ENCODE assay signal across 8 mouse cellular contexts in the genomic region with DNA sequence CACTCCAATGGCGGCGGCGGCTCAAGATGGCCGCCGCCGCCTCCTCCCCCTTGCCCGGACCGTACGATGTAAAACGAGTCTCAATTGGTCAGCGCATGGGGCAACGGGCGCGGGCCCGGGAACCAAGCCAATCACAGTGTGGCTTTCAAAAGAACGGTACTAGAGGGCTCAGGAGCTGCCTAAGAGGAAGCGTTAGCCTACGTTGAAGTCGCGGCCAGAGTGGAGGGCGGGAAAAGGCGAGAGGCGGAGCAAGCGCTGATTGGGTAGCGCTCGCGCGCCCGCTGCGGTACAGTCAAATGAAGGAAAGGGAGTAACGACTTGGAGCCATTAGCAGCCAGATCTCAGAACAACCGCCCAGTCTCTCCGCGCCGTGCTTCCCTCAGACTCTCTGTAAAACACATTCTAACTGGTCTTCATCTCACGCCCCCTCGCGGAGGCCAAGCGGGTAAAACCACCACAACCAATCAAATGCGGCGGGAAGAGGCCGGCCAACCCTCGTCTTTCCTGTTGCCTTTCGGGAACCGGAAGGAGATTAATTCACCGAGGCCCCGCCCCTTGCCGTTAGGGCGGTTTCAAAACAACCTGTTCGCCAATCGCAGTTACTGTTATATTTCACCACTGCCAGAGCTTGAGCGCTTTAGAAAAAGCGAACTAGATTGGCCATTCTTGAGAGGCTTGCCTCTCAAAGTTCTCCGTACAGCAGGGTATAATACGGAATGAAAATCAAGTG. TPM values are rescaled to one million over a fixed set of nuclear protein-coding genes. Genes with fewer than 3 reads are reported as not detected.
A peak's percentile ranks its signal among the peaks of the same experiment; 100 is the strongest.
DNase-seq lines count a peak whose midpoint lies in the region; ATAC-seq and TF ChIP-seq lines count a peak whose summit lies in the region.

TSS of gene Hnrnpul1 (minus strand) at position 20 of the 730 bp plus-strand sequence.

- H3K4me1 ChIP-seq in embryonic facial prominence, embryonic 14.5 days (ENCODE audit: control insufficient read depth, insufficient read depth, low read length) = peaks cover 13% of the 10 kb centered on the region
- peaks cover 7% of the 10 kb centered on the region for H3K4me1 ChIP-seq in heart, adult 2 months (ENCODE audit: control insufficient read depth, insufficient read depth, low read length)
- H3K4me1 ChIP-seq in limb, embryonic 13.5 days = peaks cover 22% of the 10 kb centered on the region
- peaks cover 20% of the 10 kb centered on the region for H3K4me1 ChIP-seq in midbrain, embryonic 16.5 days (ENCODE audit: control insufficient read depth, insufficient read depth, low read length)

- peak within 1 kb of the TSS; percentile 89 for H3K4me3 ChIP-seq in embryonic facial prominence, embryonic 14.5 days (ENCODE audit: low read depth, low read length)
- peak within 1 kb of the TSS; percentile 71 for H3K4me3 ChIP-seq in heart, adult 2 months
- H3K4me3 ChIP-seq in limb, embryonic 13.5 days = peak within 1 kb of the TSS; percentile 99
- peak within 1 kb of the TSS; percentile 85 for H3K4me3 ChIP-seq in midbrain, embryonic 16.5 days (ENCODE audit: low read depth, low read length)

- peaks cover 5% of the 10 kb centered on the region for H3K79me2 ChIP-seq in heart, adult 2 months (replicated peaks; ENCODE audit: control insufficient read depth, insufficient read depth, low read length)

- TF ChIP-seq POLR2A in heart, adult 2 months (IDR thresholded peaks at IDR 0.05; ENCODE audit: insufficient read depth, low read depth, low read length) = peak; percentile 65

- TF ChIP-seq EP300 in heart, adult 2 months (IDR thresholded peaks at IDR 0.05; ENCODE audit: insufficient read depth, low read depth, low read length) = no peak

- H3K27me3 ChIP-seq in embryonic facial prominence, embryonic 14.5 days (replicated peaks; ENCODE audit: control insufficient read depth, insufficient read depth, low read length) = no peaks in the 10 kb centered on the region
- H3K27me3 ChIP-seq in heart, adult 2 months (ENCODE audit: control insufficient read depth, insufficient read depth, low read length) = no peaks in the 10 kb centered on the region
- H3K27me3 ChIP-seq in limb, embryonic 13.5 days = no peaks in the 10 kb centered on the region
- H3K27me3 ChIP-seq in midbrain, embryonic 16.5 days (ENCODE audit: control insufficient read depth, insufficient read depth, low read depth, low read length) = no peaks in the 10 kb centered on the region

- peak within 1 kb of the TSS; percentile 98 for H3K27ac ChIP-seq in embryonic facial prominence, embryonic 14.5 days (replicated peaks; ENCODE audit: low read depth, low read length)
- H3K27ac ChIP-seq in heart, adult 2 months = peak within 1 kb of the TSS; percentile 96
- peak within 1 kb of the TSS; percentile 99 for H3K27ac ChIP-seq in limb, embryonic 13.5 days
- H3K27ac ChIP-seq in midbrain, embryonic 16.5 days (ENCODE audit: low read length) = peak within 1 kb of the TSS; percentile 97

- peak; percentile 97 for DNase-seq in 3T3-L1 (ENCODE audit: low read depth, low spot score)
- peak; percentile 96 to 98 for DNase-seq in adrenal gland, postnatal 4 days (ENCODE audit: low spot score in 2 of 2)
- DNase-seq in embryonic facial prominence, embryonic 14.5 days (ENCODE audit: low spot score) = peak; percentile 99
- peak; percentile 96 to 99 for DNase-seq in heart, adult 2 months
- DNase-seq in kidney, adult 8-10 months = peak; percentile 99
- DNase-seq in spleen, postnatal 10 days (ENCODE audit: low spot score in 2 of 2) = peak; percentile 99

- peak within 1 kb of the TSS; percentile 99 for H3K9ac ChIP-seq in embryonic facial prominence, embryonic 14.5 days (ENCODE audit: low read depth, low read length)
- peak within 1 kb of the TSS; percentile 99 for H3K9ac ChIP-seq in heart, adult 2 months (ENCODE audit: low read depth, low read length)
- peak within 1 kb of the TSS; percentile 97 for H3K9ac ChIP-seq in limb, embryonic 13.5 days
- H3K9ac ChIP-seq in midbrain, embryonic 16.5 days (ENCODE audit: low read depth, low read length) = peak within 1 kb of the TSS; percentile 90

- H3K4me2 ChIP-seq in embryonic facial prominence, embryonic 14.5 days (ENCODE audit: low read depth, low read length) = peak within 1 kb of the TSS; percentile 81
- H3K4me2 ChIP-seq in limb, embryonic 13.5 days (replicated peaks) = peak within 1 kb of the TSS; percentile 89
- peak within 1 kb of the TSS; percentile 92 for H3K4me2 ChIP-seq in midbrain, embryonic 16.5 days (ENCODE audit: low read length)

- peak; percentile 57 for TF ChIP-seq CTCF in heart, adult 2 months (IDR thresholded peaks at IDR 0.05)

- H3K36me3 ChIP-seq in embryonic facial prominence, embryonic 14.5 days (ENCODE audit: control insufficient read depth, insufficient read depth, low read length) = peaks cover 37% of the 10 kb centered on the region
- H3K36me3 ChIP-seq in heart, adult 2 months (ENCODE audit: control insufficient read depth, insufficient read depth, low read length) = peaks cover 19% of the 10 kb centered on the region
- H3K36me3 ChIP-seq in limb, embryonic 13.5 days = peaks cover 44% of the 10 kb centered on the region
- peaks cover 5% of the 10 kb centered on the region; the same call in 1 of the 2 replicates for H3K36me3 ChIP-seq in midbrain, embryonic 16.5 days (ENCODE audit: control insufficient read depth, insufficient read depth, low read length)

- H3K9me3 ChIP-seq in embryonic facial prominence, embryonic 14.5 days (ENCODE audit: control insufficient read depth, low read length) = no peaks in the 10 kb centered on the region
- H3K9me3 ChIP-seq in limb, embryonic 13.5 days = no peaks in the 10 kb centered on the region
- H3K9me3 ChIP-seq in midbrain, embryonic 16.5 days (replicated peaks; ENCODE audit: control insufficient read depth, low read length, poor library complexity, severe bottlenecking) = no peaks in the 10 kb centered on the region

- ATAC-seq in embryonic facial prominence, embryonic 14.5 days (ENCODE audit: low read depth) = peak; percentile 92
- peak; percentile 94 for ATAC-seq in limb, embryonic 13.5 days (ENCODE audit: low FRiP score, low read depth)
- ATAC-seq in midbrain, embryonic 16.5 days = peak; percentile 95

- intact Hi-C loops in heart, adult 2 months (cut with DNase I) = loop anchor here (2.0 kb wide), 1 partner anchor 68 kb away; the partner anchor contains the start of gene Tgfb1

- under 1% methylated on average over 47 of the region's 55 CpGs for WGBS in embryonic facial prominence, embryonic 14.5 days
- WGBS in heart, adult 2 months = under 1% methylated on average over 55 of the region's 55 CpGs
- WGBS in limb, embryonic 13.5 days = under 1% methylated on average over 55 of the region's 55 CpGs
- WGBS in midbrain, embryonic 16.5 days = under 1% methylated on average over 55 of the region's 55 CpGs

RNA-seq across cellular contexts. Expression of gene Hnrnpul1, which starts in this region (rescaled TPM):
- 100 to 1,000 TPM; 167 to 177 TPM for total RNA-seq in adrenal gland, postnatal 4 days (2021)
- polyA plus RNA-seq in embryonic facial prominence, embryonic 14.5 days (2014; fragmentation: Nextera tagmentation; extraction: Ambion mirVana) = 65.9 and 71.9 TPM in 2 replicates
- 10 to 100 TPM; 71.0 to 76.2 TPM for total RNA-seq in heart, adult 2 months (2021)
- 24.5 and 29.4 TPM in 2 replicates for polyA plus RNA-seq in heart, adult 2 months (2012; rRNA removed)
- 62.6 and 63.5 TPM in 2 replicates for polyA plus RNA-seq in limb, embryonic 13.5 days (2015; fragmentation: Nextera tagmentation; extraction: Ambion mirVana)
- polyA plus RNA-seq in midbrain, embryonic 16.5 days (2015; fragmentation: Nextera tagmentation; extraction: Ambion mirVana) = 38.3 and 41.1 TPM in 2 replicates

Comparison
In these comparisons a context has a peak if more than half of its experiments do, and no peak if none do; other contexts are left out.
1. Peak in every context shown above with its lines: DNase-seq, ATAC-seq, H3K4me3 ChIP-seq and H3K27ac ChIP-seq.